Mouse (Mus musculus): Measurements from ENCODE around the gene Runx2. TPM values are rescaled to one million over a fixed set of nuclear protein-coding genes. Genes with fewer than 3 reads are reported as not detected.

Runx2 gene
- total and polyA plus RNA-seq, 3 experiments = not detected

- TF ChIP-seq MAZ (IDR thresholded peaks at IDR 0.05; ENCODE audit: low read depth, low read length) = no peak
- TF ChIP-seq GABPA (IDR thresholded peaks at IDR 0.05; ENCODE audit: low read depth, low read length) = no peak
- no peak for TF ChIP-seq POLR2A (IDR thresholded peaks at IDR 0.05; ENCODE audit: control insufficient read depth in 1 of 2, insufficient read depth in 1 of 2, low read depth in 1 of 2, low read length in 2 of 2, poor library complexity in 1 of 2)
- TF ChIP-seq SIN3A (IDR thresholded peaks at IDR 0.05; ENCODE audit: low read length) = no peak
- no peak for TF ChIP-seq CHD2 (IDR thresholded peaks at IDR 0.05; ENCODE audit: low read length)
- no peak for TF ChIP-seq ZKSCAN1 (IDR thresholded peaks at IDR 0.05; ENCODE audit: low read depth, low read length)
- no peak for TF ChIP-seq MXI1 (IDR thresholded peaks at IDR 0.05; ENCODE audit: low read depth, low read length)
- no peak for TF ChIP-seq MEF2A (IDR thresholded peaks at IDR 0.05; ENCODE audit: extremely low read depth, insufficient replicate concordance, low read depth, low read length, poor library complexity, severe bottlenecking)
- no peak for TF ChIP-seq ZC3H11A (IDR thresholded peaks at IDR 0.05; ENCODE audit: low read depth, low read length)
- Histone ChIP-seq H3K9ac (ENCODE audit: control insufficient read depth, low read depth, low read length, poor library complexity, severe bottlenecking) (no peak overlapping the region), H3K79me2 (ENCODE audit: control insufficient read depth, insufficient read depth, low read length, poor library complexity) (no peaks in the 10 kb centered on the region), H3K4me3 (ENCODE audit: control insufficient read depth in 1 of 2, insufficient read depth in 1 of 2, low read depth in 2 of 2, low read length in 2 of 2) (no peak overlapping the region), H3K27ac (ENCODE audit: control insufficient read depth, low read depth, low read length) (no peak overlapping the region), H3K9me3 (replicated peaks; ENCODE audit: insufficient read depth, low read length) (no peaks in the 10 kb centered on the region), H3K4me1 (ENCODE audit: control insufficient read depth in 1 of 2, insufficient read depth in 2 of 2, low read length in 2 of 2) (no peaks in the 10 kb centered on the region), H3K27me3 (ENCODE audit: control insufficient read depth in 1 of 2, insufficient read depth in 2 of 2, low read length in 2 of 2) (no peaks in the 10 kb centered on the region), H3K36me3 (ENCODE audit: control insufficient read depth in 1 of 2, insufficient read depth in 2 of 2, low read length in 2 of 2) (no peaks in the 10 kb centered on the region)
- no peak for DNase-seq (ENCODE audit: low read depth, low spot score)
Observed at GRCm38 (mm10) chr17:44617741-44618140, 196.9 kb downstream of the Runx2 start.

GRCm38 (mm10) chr17:44613716-44614715 lies 200.6 kb downstream of the Runx2 start:
- TF ChIP-seq ZKSCAN1 (IDR thresholded peaks at IDR 0.05; ENCODE audit: low read depth, low read length) = no peak
- no peak for TF ChIP-seq MYB (IDR thresholded peaks at IDR 0.05; ENCODE audit: low read depth, low read length)
- TF ChIP-seq BHLHE40 (IDR thresholded peaks at IDR 0.05; ENCODE audit: borderline replicate concordance, low read depth, low read length) = no peak
- no peak for TF ChIP-seq EP300 (IDR thresholded peaks at IDR 0.05; ENCODE audit: low read depth in 1 of 2, low read length in 2 of 2)
- TF ChIP-seq MXI1 (IDR thresholded peaks at IDR 0.05; ENCODE audit: low read depth, low read length) = no peak
- TF ChIP-seq NELFE (IDR thresholded peaks at IDR 0.05; ENCODE audit: low read depth, low read length) = no peak
- TF ChIP-seq TCF12 (IDR thresholded peaks at IDR 0.05; ENCODE audit: low read depth, low read length) = no peak
- no peak for TF ChIP-seq GABPA (IDR thresholded peaks at IDR 0.05; ENCODE audit: low read depth, low read length)
- TF ChIP-seq RAD21 (IDR thresholded peaks at IDR 0.05; ENCODE audit: low read depth, low read length) = no peak
- TF ChIP-seq POLR2AphosphoS2 (IDR thresholded peaks at IDR 0.05; ENCODE audit: low read length) = no peak
- TF ChIP-seq USF2 (IDR thresholded peaks at IDR 0.05; ENCODE audit: borderline replicate concordance in 1 of 2, insufficient read depth in 1 of 2, low read depth in 1 of 2, low read length in 2 of 2) = no peak
- Histone ChIP-seq H3K79me2 (ENCODE audit: control insufficient read depth, insufficient read depth, low read length, poor library complexity) (no peaks in the 10 kb centered on the region), H3K27me3 (ENCODE audit: control insufficient read depth in 1 of 2, insufficient read depth in 2 of 2, low read length in 2 of 2) (0 out of 4 replicates have a peak, but pooled peaks cover 0 to 2% of the 10 kb centered on the region in 2 experiments), H3K9me3 (replicated peaks; ENCODE audit: insufficient read depth, low read length) (no peaks in the 10 kb centered on the region), H3K27ac (ENCODE audit: control insufficient read depth, low read depth, low read length) (no peak overlapping the region), H3K9ac (ENCODE audit: control insufficient read depth, low read depth, low read length, poor library complexity, severe bottlenecking) (no peak overlapping the region), H3K4me1 (ENCODE audit: control insufficient read depth in 1 of 2, insufficient read depth in 2 of 2, low read length in 2 of 2) (no peaks in the 10 kb centered on the region), H3K36me3 (ENCODE audit: control insufficient read depth in 1 of 2, insufficient read depth in 2 of 2, low read length in 2 of 2) (no peaks in the 10 kb centered on the region), H3K4me3 (ENCODE audit: control insufficient read depth in 1 of 2, insufficient read depth in 1 of 2, low read depth in 2 of 2, low read length in 2 of 2) (no peak overlapping the region)
- DNase-seq (ENCODE audit: low read depth, low spot score) = no peak
